In genomic region chr13:97533896-97534666, GRCm38 (mm10) we compare ENCODE assay signal across 11 mouse cellular contexts.
DNase-seq lines count a peak whose midpoint lies in the region; ATAC-seq and TF ChIP-seq lines count a peak whose summit lies in the region.
"Had no signal": no experiment of that assay in that cellular context is flagged by ENCODE, and none has a peak within 500 bp of the region (broad histone marks: within the 10 kb centered on the region; RNA-seq: fewer than 3 reads in every experiment).

No protein-coding gene starts in this region.

- peak; percentile 72 for ATAC-seq in heart, embryonic 11.5 days (replicated peaks; ENCODE audit: insufficient number of reproducible peaks, low FRiP score, low TSS enrichment)
- peak; percentile 26 for ATAC-seq in lung, postnatal 0 days
- no peak for ATAC-seq in hindbrain, postnatal 0 days
- ATAC-seq in stomach, embryonic 16.5 days (ENCODE audit: insufficient read depth, low FRiP score): peak; percentile 82; the same call in 1 of the 2 replicates
- ATAC-seq: inflammation-experienced regulatory T-cells, adult 6 months had no signal

- H3K4me1 ChIP-seq in heart, embryonic 11.5 days (ENCODE audit: control insufficient read depth, insufficient read depth, low read length): peaks cover 26% of the 10 kb centered on the region
- H3K4me1 ChIP-seq in lung, postnatal 0 days (ENCODE audit: insufficient read depth, low read depth, low read length): peaks cover 4% of the 10 kb centered on the region; the same call in 1 of the 2 replicates
- peaks cover 9% of the 10 kb centered on the region for H3K4me1 ChIP-seq in hindbrain, postnatal 0 days (ENCODE audit: insufficient read depth, low read length)
- peaks cover 13% of the 10 kb centered on the region for H3K4me1 ChIP-seq in stomach, embryonic 16.5 days (ENCODE audit: control insufficient read depth, insufficient read depth, low read length)
- H3K4me1 ChIP-seq: midbrain, embryonic 12.5 days had no signal

- no peaks in the 10 kb centered on the region for H3K36me3 ChIP-seq in heart, embryonic 11.5 days (ENCODE audit: control insufficient read depth, insufficient read depth, low read length)
- no peaks in the 10 kb centered on the region for H3K36me3 ChIP-seq in lung, postnatal 0 days (ENCODE audit: insufficient read depth, low read length)
- no peaks in the 10 kb centered on the region for H3K36me3 ChIP-seq in hindbrain, postnatal 0 days (ENCODE audit: insufficient read depth, low read length)
- H3K36me3 ChIP-seq in stomach, embryonic 16.5 days (ENCODE audit: control insufficient read depth, insufficient read depth, low read length): no peaks in the 10 kb centered on the region
- H3K36me3 ChIP-seq: G1E; midbrain, embryonic 12.5 days had no signal

- H3K9ac ChIP-seq in heart, embryonic 11.5 days (ENCODE audit: low read depth, low read length): no peak overlapping the region
- no peak overlapping the region for H3K9ac ChIP-seq in lung, postnatal 0 days (replicated peaks; ENCODE audit: low read depth)
- H3K9ac ChIP-seq in hindbrain, postnatal 0 days (replicated peaks; ENCODE audit: low read length): no peak overlapping the region
- no peak overlapping the region; the same call in 1 of the 2 replicates for H3K9ac ChIP-seq in stomach, embryonic 16.5 days (ENCODE audit: low read length)
- H3K9ac ChIP-seq: midbrain, embryonic 12.5 days had no signal

- no peak for TF ChIP-seq EP300 in lung, postnatal 0 days (IDR thresholded peaks at IDR 0.05)

- H3K9me3 ChIP-seq in heart, embryonic 11.5 days (replicated peaks; ENCODE audit: control insufficient read depth, low read length): no peaks in the 10 kb centered on the region
- no peaks in the 10 kb centered on the region for H3K9me3 ChIP-seq in lung, postnatal 0 days (ENCODE audit: low read length)
- no peaks in the 10 kb centered on the region for H3K9me3 ChIP-seq in hindbrain, postnatal 0 days (ENCODE audit: low read length)
- H3K9me3 ChIP-seq in stomach, embryonic 16.5 days (replicated peaks; ENCODE audit: control insufficient read depth, low read length): no peaks in the 10 kb centered on the region
- H3K9me3 ChIP-seq: G1E; midbrain, embryonic 12.5 days had no signal

- no peak for DNase-seq in heart, postnatal 36 days
- peak; percentile 49 for DNase-seq in lung, postnatal 0 days (ENCODE audit: low spot score)
- no peak for DNase-seq in lung, adult 18-20 months
- peak; percentile 66 for DNase-seq in hindbrain, postnatal 0 days (ENCODE audit: low spot score)
- no peak for DNase-seq in cerebellum, adult 11-12 months
- no peak for DNase-seq in ovary, postnatal 10 days (ENCODE audit: low spot score)

- H3K27me3 ChIP-seq in heart, embryonic 11.5 days (ENCODE audit: control insufficient read depth, insufficient read depth, low read length): no peaks in the 10 kb centered on the region
- H3K27me3 ChIP-seq in lung, postnatal 0 days (replicated peaks; ENCODE audit: insufficient read depth, low read length): no peaks in the 10 kb centered on the region
- no peaks in the 10 kb centered on the region for H3K27me3 ChIP-seq in hindbrain, postnatal 0 days (ENCODE audit: insufficient read depth, low read length)
- no peaks in the 10 kb centered on the region for H3K27me3 ChIP-seq in stomach, embryonic 16.5 days (ENCODE audit: control insufficient read depth, insufficient read depth, low read length)
- H3K27me3 ChIP-seq: midbrain, embryonic 12.5 days had no signal

- no peak overlapping the region for H3K4me3 ChIP-seq in heart, embryonic 11.5 days (ENCODE audit: low read depth, low read length)
- no peak overlapping the region for H3K4me3 ChIP-seq in lung, postnatal 0 days (ENCODE audit: low read depth, low read length)
- H3K4me3 ChIP-seq in hindbrain, postnatal 0 days (ENCODE audit: low read length): no peak overlapping the region
- no peak overlapping the region for H3K4me3 ChIP-seq in stomach, embryonic 16.5 days (replicated peaks; ENCODE audit: low read length)
- H3K4me3 ChIP-seq: midbrain, embryonic 12.5 days had no signal

- intact Hi-C loops in heart, postnatal 36 days (cut with DNase I): no loop called here

- TF ChIP-seq CTCF in lung, postnatal 0 days (IDR thresholded peaks at IDR 0.05): no peak
- no peak for TF ChIP-seq CTCF in hindbrain, postnatal 0 days (IDR thresholded peaks at IDR 0.05; ENCODE audit: low read depth)

- peak overlapping the region; percentile 54 for H3K27ac ChIP-seq in heart, embryonic 11.5 days (ENCODE audit: low read depth, low read length)
- H3K27ac ChIP-seq in lung, postnatal 0 days (ENCODE audit: low read length): no peak overlapping the region
- H3K27ac ChIP-seq in hindbrain, postnatal 0 days: no peak overlapping the region
- H3K27ac ChIP-seq in stomach, embryonic 16.5 days (ENCODE audit: low read length): peak overlapping the region; percentile 39
- H3K27ac ChIP-seq: midbrain, embryonic 12.5 days had no signal

- 59% methylated on average over 11 of the region's 11 CpGs for WGBS in heart, embryonic 11.5 days (ENCODE audit: insufficient replicate concordance)
- WGBS in lung, postnatal 0 days: 47% methylated on average over 11 of the region's 11 CpGs
- WGBS in hindbrain, postnatal 0 days: 58% methylated on average over 11 of the region's 11 CpGs
- 41% methylated on average over 11 of the region's 11 CpGs for WGBS in stomach, embryonic 16.5 days

- H3K4me2 ChIP-seq in heart, embryonic 11.5 days: no peak overlapping the region
- H3K4me2 ChIP-seq in lung, postnatal 0 days (replicated peaks; ENCODE audit: low read depth, low read length): no peak overlapping the region
- no peak overlapping the region for H3K4me2 ChIP-seq in hindbrain, postnatal 0 days (ENCODE audit: low read depth, low read length)
- no peak overlapping the region for H3K4me2 ChIP-seq in stomach, embryonic 16.5 days (ENCODE audit: low read depth, low read length)
- H3K4me2 ChIP-seq: midbrain, embryonic 12.5 days had no signal

Comparison
In these comparisons a context has a peak if more than half of its experiments do, and no peak if none do; other contexts are left out.
1. DNase-seq: peak in lung, postnatal 0 days (single experiment) and hindbrain, postnatal 0 days (single experiment); none in heart, postnatal 36 days (0 of 2), lung, adult 18-20 months (0 of 2), cerebellum, adult 11-12 months (single experiment) and ovary, postnatal 10 days (single experiment).
2. H3K27ac ChIP-seq: peak in heart, embryonic 11.5 days (single experiment) and stomach, embryonic 16.5 days (single experiment); none in lung, postnatal 0 days (single experiment) and hindbrain, postnatal 0 days (single experiment).